Mouse (Mus musculus) kidney, postnatal 36 days (tissue): ENCODE results near the gene Arhgef16.
A peak's percentile ranks its signal among the peaks of the same experiment; 100 is the strongest.

Experiments
- DNase-seq, 2 experiments: peaks; one replicate each; pipeline ENCODE4 v3.0.0; 2021 to 2022; ENCODE audit warnings: mixed read lengths in 2 of 2

The Arhgef16 gene

GRCm38 (mm10) chr4:154283671-154284070, 17.8 kb downstream of the Arhgef16 start:
- DNase-seq, result no peak

DNA sequence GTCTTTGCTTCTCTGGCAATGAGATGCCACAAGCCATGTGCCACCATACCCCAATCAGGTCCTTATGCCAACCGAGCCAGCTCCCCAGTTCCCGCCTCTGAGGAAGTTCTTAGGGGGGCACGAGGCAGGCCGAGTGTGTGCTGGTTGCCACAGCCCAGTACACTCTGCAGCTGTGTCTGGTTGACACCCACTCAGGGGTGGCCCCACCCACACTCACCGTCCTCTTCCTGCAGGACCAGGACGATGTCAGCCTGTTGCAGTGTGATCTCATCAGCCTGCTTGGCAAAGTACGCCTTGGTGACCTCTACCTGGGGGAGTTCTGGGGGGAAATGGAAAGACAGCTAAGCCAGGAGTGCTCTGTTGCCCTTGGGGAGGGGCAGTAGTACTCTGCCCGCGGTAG, 22.0 kb downstream of the Arhgef16 start:
- peak in 1 of 2 experiments; percentile 21 for DNase-seq

DNA sequence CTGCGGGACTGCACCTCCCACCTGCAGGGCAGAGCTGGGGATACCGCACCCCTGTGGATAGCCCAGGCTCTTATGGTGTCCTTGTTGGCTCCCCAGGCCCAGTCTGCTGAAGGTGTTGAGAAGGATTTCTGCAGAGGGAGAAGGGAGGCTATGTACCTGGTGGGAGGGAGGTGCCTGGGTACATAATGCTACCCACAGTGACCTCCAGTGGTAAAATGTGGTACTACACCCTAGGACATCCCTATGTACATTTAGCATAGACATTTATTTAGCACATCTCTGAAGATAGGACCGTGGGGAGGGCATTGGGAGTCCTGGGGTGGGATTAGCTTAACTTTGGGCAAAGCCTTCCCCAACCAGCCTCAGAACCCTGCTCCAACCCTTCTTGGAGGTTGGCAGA, 28.5 kb downstream of the Arhgef16 start:
- peak; percentile 65 to 76 for DNase-seq

DNA sequence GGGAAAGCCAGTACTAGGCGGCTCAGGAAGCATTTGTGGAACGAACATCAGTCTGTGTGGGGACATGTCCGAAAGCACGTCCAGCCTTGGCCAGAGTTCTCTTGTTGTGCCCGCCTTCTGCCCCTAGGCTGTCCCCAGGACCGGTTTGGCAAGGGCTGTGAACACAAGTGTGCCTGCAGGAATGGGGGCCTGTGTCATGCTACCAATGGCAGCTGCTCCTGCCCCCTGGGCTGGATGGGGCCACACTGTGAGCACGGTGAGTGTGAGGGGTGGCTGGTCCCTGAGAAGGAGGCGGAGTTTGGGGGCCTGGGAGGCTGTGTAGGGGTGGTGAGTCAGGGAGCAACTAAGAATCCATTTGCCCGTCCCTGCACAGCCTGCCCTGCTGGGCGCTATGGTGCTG, 32.0 kb downstream of the Arhgef16 start:
- DNase-seq, result peak; percentile 28 to 50

- DNase-seq, result no peak
These were observed 34.0 kb downstream of the Arhgef16 start for GRCm38 (mm10) chr4:154267511-154267910.

DNA sequence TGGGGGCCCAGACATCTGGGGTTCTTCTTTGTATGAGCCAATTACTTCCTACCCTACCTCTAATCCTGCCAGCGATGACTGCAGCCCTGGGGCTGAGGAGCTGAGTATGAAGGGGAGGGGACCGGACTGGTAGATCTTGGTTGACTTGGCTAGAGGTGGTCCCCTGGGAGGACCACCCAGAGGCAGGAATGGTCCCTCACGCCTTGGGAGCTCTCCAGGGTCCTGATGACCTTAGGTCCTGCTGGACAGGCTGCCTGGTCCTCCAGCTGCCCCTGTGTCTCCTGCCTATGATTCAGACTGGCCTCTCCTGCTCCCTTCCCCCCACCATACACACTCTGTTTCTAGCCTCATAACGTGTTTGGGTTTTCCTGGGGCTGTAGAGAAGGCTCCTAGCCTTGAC, 39.4 kb downstream of the Arhgef16 start:
- DNase-seq, result no peak

DNA sequence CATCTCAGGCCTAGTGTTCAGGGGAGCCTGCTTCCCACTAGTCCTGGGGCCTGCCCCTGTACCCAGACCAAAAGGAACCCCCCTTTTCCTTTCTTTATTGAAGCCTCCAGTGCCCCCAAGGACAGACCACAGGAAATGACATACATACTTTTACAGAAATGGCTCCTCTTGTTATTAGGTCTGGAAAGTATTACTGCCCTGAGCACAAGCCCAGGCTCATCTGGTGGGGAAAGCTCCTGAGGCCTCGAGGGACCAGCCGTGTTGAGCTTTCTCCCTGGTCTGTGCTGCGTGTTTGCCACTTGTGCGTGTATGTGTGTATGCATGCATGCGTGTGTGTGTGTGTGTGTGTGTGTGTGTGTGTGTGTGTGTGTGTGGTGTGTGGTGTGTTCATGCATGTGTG, 40.7 kb downstream of the Arhgef16 start:
- no peak for DNase-seq

DNA sequence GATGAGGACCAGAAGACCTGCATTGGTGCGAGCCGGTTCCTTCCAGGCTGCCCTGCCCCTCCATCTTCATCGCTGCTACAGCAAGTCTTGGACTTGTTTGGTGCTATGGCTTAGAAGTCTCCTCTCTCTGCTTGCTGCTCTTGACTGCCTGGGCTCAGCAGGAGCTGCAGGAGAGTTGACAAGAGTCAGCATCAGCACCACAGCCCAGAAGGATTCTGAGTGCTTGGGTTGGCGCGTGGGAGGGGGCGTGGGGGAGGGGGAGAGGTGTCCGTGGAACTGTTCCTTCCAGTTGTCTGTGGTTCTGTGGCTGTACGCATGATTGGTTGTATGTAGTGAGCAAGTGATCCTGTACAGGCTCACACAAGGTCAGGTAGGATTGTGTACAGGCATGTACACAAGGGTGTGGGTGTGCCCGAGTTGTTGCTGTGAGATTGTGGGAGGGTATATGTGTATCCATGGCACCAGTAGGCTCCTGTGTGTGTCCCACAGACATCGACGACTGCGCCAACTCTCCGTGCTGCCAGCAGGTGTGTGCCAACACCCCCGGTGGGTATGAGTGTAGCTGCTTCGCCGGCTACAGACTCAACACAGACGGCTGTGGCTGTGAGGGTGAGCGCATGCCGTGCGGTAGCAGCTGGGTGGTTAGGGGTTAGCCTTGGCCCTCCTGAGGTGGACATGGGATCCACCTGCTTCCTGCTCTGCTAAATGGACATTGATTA, 48.8 kb downstream of the Arhgef16 start:
- DNase-seq, result no peak

- no peak for DNase-seq
These were observed 52.2 kb downstream of the Arhgef16 start for GRCm38 (mm10) chr4:154249316-154249715.

GRCm38 (mm10) chr4:154248092-154248805, 53.2 kb downstream of the Arhgef16 start:
- no peak for DNase-seq

DNA sequence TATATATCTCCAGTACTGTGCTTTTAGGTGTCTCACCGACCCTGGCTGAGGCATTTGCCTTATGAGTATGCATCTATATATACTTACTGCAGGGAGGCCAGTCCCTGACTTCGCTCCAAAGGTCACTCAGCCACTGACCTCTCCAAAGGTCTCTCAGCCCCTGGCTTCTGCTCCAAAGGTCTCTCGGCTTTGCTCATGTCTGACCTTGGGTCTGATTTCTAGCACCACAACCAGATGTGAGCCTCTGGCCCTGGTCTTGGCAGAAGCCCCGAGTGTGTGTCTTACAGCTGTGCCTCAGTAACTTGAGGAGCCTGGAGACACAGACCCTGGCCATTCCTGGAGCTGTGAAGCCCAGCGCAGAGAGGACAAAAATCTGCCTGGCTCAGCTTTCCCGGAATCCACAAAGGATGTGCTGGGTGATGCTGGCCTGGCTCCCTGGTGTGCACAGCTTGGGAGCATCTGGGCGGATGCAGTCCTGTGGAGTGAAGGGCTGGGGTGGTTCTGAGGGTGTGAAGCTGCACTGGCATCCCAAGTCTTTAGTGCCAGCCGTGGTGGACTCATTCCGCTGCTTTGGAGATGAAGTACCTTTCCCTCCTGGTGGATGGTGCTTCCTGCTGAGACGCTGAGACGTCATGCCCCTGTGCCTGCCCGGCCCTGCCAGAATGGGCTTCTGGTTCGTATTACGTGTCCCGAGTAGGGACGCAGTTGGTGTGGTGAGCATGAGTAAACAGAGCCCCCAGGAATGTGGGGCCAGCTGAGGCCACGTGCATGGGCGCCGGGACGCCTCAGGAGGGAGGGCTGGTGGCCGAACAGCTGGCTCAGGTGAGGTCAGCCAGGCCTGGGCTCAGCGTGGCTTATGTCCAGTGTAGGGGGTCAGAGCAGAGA, 54.0 kb downstream of the Arhgef16 start:
- no peak for DNase-seq

GRCm38 (mm10) chr4:154246115-154247040, 55.1 kb downstream of the Arhgef16 start:
- peak; percentile 73 to 90 for DNase-seq

DNA sequence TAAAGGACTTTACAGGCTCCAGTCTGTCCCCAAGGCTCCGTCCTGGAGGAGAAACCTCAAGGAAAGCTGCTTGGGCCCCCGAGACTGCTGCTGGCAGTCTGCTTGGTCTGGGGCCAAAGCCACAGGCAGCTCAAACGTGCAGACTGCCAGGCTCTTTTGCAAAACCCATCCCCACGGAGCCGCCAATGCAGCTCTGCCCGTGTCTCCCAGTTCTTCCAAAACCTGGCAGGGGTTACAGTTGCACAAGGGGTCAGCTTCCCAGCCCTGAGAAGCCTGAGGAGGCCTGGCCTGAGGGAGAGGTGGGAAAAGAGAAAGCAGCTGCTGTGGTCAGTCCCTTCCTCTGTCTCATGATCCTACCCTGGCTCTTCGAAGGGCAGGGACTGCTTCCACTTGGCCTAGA, 56.1 kb downstream of the Arhgef16 start:
- DNase-seq, result no peak

DNA sequence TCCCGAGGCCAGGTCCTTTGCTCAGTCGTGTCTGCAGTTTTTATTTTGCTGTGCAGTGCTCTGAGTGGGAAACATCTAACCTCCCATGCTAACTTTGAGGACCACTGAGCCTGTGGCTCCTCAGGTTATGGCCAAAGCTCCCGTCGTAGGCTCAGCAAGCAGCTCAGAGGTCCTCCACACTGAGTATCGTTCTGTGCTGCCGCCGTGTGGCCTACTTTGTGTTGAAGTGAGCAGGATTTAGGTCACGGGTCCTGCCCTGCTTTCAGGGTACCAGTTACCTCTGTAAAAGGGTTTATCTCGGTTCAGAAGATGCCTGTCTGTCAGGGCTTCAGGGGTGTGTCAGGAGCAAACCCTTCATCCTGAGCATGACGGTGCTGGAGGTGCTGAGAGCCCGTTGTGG, 60.9 kb downstream of the Arhgef16 start:
- peak in 1 of 2 experiments; percentile 13 for DNase-seq

GRCm38 (mm10) chr4:154239199-154239598, 62.3 kb downstream of the Arhgef16 start:
- DNase-seq, result no peak

DNA sequence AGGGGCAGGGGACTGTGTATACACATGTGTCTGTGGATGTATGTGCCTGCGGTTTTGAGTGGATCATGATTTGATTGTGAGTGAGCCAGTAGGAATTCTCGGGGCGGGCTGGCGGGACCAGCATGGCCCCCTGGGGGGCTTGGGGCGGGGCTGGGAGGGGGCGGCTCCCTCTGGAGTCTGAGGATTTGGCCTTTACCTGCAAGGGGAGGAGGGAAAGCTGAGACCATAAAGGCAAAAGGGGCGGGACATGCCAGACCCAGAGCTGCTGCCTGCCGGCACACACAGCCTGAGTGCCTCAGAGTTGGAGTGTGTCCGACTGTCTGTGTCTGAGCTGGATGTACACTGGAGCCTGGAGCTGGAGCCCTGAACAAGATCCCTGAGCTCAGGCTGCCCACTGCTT, 64.2 kb downstream of the Arhgef16 start:
- no peak for DNase-seq

- no peak for DNase-seq
These were observed 64.6 kb downstream of the Arhgef16 start for GRCm38 (mm10) chr4:154236893-154237292.

- no peak for DNase-seq
These were observed 65.5 kb downstream of the Arhgef16 start for GRCm38 (mm10) chr4:154236001-154236400.

DNA sequence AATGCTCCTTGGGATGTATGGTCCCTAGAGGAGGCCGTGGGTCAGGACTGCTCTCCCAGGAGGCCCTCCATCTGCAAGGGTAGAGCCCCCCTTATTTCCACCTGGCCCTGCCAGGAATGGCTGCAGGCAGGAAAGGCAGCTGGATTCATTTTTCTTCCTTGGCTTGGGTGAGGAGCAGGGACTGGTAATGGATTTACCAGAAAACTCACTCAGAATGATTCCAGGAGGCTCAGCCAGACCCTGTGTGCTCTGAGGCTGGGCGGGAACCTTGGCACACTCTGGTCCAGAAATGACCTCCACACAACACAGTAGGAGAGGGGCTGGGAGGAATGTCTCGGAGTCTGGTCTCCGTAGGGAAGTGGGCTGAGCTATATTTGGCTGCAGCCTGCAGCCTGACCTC, 69.2 kb downstream of the Arhgef16 start:
- no peak for DNase-seq

DNA sequence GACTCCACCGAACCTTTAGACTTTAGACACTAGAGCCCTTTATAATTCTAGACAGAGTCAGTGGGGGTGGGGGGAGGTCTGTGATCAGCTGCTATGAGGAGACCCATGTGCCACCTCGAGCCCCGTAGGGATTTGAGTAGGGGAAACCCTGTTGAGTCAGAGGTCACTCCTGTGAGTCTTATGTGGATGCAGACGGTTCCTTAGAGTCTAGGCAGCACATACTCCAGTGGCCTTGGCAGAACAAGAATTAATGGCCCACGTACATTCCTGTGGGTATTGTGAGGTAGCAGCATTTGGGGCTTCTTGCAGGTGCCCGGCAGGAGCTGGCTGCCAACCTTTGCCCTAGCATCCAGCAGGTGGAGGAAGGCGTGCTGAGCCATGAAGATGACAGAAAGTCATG, 70.1 kb downstream of the Arhgef16 start:
- DNase-seq, result no peak

DNA sequence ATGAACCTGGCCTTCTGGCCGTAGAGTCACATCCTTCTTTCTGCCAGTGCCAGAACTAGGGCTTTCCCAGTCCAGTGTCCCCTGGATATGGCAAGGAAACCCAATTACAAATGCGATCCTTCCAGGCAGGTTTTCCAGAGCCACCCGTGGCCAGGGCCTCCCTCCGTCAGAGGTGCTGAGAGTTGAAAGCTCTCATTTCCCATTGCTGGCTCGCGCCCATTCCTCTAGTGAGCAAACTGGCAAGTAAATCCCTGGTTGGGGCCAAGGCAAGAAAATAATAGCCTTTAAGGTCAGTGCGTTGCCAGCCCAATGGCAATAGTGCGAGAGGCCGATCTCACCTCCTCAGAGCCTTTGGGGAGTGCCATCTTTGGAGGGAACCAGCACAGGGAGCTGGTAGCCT, 71.9 kb downstream of the Arhgef16 start:
- no peak for DNase-seq
